Mouse (Mus musculus): ENCODE data around the gene Enc1. TPM values are rescaled to one million over a fixed set of nuclear protein-coding genes. Genes with fewer than 3 reads are reported as not detected.

Enc1 gene
- 4.2 and 8.2 TPM in 2 replicates for polyA plus RNA-seq (2012; rRNA removed)

DNA sequence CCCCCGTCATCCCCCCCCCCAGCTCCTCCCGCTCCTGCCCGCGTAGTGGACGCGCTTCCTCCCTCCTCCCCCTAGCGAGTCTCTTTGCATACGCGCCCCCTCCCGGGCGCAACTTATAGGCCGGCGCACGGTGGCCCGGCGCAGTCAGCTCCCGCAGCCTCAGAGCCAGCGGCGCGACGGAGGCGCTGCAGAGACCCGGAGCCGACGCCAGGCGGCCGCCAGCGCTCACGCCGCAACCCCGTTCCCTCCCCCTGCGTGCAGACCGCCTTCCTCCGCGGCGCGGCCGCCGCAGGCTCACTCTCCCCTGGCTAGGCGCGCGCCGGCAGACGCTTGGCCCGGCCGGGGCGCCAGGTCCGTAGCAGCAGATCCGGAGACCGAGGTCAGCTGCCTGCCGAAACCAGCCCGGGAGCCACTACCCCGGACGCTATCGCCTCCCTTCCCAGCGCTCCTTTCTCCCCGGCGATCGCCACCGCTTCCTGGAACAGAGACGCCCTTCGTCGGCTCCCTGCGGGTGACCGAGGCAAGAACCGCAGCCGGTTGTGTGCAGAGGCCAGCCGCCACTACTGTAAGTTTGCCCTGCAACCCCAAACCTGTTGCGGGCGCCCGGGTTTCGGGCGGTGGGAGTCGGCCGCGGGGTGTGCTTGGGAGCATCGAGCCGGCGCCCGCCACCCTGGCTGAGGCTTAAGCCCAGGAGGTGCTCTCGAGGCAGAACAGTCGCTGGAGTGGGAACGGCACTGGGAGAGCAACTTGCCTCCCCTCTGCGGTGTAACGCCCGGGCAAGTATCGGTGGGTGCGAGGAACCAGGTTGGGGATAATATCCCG lies at the start of gene Enc1:
Gene Enc1, plus strand, starts transcription at position 141 of the 822 bp plus-strand sequence.
- no peak for DNase-seq (ENCODE audit: low read depth, low spot score)
- WGBS = under 1% methylated on average over 88 of the region's 89 CpGs

DNA sequence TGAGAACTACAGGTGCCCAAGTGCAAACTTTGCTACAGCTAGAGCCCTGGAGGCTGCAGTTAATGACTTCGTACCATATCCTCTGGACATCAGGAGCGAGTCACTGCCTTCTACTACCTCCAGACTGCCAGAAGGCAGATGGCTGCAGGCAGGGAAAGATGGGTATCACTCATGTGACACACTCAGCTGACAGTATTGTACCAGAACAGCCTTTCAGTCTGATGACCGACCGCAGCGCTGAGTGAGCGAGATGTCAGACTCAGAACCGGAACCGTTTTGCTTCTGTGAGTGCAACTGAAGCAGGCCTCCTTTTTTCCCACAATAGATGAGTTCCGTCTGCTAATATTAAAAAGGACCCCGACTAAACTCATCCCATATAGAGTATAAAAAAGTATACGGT lies 48.3 kb upstream of the Enc1 start:
- 95% methylated on average over 11 of the region's 11 CpGs for WGBS
- no peak for DNase-seq (ENCODE audit: low read depth, low spot score)

DNA sequence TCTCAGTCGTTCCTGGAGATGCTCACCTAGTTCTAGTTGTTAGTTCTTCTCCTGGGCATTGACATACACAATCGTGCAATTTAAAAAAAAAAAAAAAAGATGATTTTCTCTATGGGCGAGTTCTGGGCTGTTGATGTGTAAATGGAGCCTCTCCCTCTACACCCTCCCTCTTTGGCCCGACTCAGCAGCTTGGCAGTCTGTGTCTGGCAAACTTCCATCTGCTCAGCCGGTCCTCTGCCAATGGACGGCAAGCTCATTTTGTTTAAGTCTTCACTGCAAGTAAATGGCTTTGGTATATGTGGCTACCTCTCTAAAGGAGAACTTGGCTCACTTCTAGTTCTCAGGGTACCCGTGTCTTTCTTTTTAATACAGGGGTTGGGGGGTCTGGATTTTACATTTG lies 47.5 kb upstream of the Enc1 start:
- no peak for DNase-seq (ENCODE audit: low read depth, low spot score)
- whole genome bisulfite sequencing = 19% methylated on average over 7 of the region's 7 CpGs

DNA sequence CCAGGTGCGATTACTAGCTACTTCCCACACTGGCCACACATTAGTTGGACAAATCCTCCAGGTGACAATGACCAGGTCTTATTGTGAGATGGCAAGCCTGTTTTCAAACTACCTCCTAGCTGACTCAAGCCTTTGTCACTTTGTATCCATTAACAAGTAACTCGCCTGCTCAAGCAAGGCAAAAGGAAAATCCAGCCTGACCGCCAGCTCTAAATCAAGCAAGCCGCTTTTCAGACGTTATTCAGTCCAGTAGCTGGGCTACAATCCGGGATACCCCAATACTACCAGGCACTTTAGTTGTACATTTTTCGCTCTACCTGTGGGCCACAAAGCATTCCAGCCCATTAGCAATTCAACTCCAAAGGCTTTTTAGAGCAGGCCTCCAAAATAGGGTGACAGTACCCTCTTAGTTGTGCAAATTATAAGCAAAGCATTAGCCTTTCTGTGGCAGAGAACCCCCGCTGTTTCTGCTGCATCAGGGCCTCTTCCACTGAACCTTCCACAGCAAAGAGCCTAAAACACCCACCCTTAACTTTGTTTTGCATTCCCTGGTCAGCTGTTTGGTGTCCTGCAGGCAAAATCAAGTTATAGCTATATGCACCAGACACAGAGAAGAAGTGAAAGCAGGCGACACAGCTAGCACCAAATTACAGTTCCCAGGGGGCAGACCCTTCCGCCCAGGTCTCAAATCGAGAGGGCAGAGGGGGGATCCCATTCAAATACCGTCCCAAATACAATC lies 44.5 kb upstream of the Enc1 start:
- 84% methylated on average over 12 of the region's 12 CpGs for WGBS
- DNase-seq (ENCODE audit: low read depth, low spot score) = no peak

DNA sequence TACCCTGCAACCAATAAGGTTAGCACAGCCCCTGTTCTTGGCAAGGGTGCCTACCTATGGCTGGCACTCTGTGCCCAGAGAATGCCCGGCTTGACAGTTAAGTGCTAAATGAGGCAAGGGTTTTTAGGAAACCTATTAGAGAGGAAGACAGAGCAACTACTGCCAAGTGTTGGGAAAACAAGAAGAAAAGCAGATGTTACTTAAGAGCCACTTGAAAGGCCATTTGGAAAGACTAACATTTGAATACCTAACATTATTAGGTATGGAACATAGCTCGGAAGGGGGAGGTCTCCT lies 44.0 kb upstream of the Enc1 start:
- WGBS = 78% methylated on average over 2 of the region's 2 CpGs

DNA sequence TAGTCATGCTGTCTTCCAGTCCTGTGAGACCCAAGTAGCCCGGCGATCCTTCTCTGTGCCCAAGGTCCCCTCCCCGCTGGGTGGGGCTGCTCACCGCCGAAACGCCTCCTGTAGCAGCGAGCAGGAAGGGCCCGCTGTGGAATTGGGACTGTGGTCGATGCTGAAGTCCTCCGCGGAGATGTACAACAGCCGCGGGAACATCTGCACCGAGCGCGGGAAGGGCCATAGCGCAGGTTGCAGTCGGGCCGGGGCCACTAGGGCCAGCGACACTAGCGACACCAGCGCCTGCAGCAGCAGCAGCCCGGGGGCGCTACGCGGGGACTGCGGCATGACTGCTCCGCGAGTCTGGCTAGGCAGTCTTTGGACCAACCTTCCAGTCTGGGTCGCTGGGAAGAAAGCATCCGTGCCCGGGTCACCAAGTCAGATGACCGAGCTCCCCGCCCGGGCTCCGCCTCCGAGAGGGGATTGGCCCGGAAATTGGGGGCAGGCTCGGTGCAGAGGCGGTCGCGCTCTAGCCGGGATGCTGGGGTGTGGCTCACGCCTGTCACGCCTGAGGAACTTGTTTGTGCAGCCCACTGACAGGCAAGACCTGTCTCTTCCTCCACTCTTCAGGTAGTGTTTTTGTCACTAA lies 42.9 kb upstream of the Enc1 start, which contains the start of gene Hexb:
Gene Hexb, minus strand, starts transcription at position 426 of the 631 bp plus-strand sequence.
- WGBS = under 1% methylated on average over 45 of the region's 45 CpGs
- peak; percentile 78 for DNase-seq (ENCODE audit: low read depth, low spot score)

More for the DNA sequence above, 44.0 kb upstream of the Enc1 start:
- no peak for DNase-seq (ENCODE audit: low read depth, low spot score)

DNA sequence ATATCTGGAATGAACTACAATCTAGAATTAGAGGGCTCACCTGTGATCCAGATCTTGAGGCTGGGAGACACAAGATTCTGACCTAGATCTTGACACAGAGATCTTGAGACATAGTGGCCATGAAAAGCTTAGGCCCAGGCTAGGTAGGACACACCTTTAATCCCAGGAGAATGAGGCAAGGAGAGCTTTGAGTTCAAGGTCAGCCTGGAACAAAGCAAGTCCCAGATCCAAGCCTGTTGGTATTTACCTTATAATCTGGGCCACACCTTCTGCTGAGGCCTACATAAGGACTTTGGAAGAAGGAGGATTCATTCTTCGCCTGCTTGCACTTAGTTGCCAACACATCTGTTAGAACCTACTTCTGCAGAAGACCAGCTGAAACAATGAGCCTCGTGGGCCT lies 41.8 kb upstream of the Enc1 start:
- 49% methylated on average over 2 of the region's 2 CpGs for WGBS
- DNase-seq (ENCODE audit: low read depth, low spot score) = no peak

DNA sequence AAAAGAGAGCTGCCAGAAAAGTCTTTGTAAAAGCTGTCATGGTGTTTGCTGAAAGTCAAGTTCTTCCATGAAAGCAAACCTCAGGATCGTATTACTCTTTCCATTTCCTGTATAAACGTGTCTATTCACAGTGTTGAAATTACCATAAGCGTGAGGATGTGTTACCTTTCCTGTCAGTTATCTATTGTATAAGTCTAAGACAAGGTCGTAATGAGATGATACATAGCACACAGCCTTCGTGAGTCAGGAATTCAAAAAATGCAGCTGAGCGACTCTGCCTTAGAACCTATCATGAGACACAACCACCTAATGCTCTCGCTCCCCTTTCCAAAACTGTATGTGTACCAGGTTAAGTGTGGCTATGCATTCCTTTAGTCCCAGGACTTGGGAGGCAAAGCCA lies 39.8 kb upstream of the Enc1 start:
- no peak for DNase-seq (ENCODE audit: low read depth, low spot score)
- WGBS = 48% methylated on average over 7 of the region's 7 CpGs

DNA sequence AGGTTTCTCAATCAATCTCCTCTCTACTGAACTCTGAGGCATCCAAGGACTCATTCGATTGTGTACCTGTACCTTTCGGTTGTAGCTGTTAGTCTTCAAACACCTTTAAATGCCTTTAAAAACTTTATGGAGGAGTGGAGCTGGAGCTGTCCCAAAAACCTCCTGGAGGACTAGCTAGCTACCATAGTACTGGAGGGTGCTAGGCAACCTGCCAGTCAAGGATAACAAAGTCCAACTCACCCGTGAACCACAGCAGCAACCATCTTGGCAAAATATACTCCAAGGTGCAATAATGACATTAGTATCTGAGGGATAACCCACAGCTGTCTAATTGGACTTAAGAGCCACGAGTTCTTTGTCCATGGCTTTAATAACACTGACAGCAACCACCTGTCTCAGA lies 39.0 kb upstream of the Enc1 start:
- WGBS = 17% methylated on average over 4 of the region's 4 CpGs
- DNase-seq (ENCODE audit: low read depth, low spot score) = no peak

DNA sequence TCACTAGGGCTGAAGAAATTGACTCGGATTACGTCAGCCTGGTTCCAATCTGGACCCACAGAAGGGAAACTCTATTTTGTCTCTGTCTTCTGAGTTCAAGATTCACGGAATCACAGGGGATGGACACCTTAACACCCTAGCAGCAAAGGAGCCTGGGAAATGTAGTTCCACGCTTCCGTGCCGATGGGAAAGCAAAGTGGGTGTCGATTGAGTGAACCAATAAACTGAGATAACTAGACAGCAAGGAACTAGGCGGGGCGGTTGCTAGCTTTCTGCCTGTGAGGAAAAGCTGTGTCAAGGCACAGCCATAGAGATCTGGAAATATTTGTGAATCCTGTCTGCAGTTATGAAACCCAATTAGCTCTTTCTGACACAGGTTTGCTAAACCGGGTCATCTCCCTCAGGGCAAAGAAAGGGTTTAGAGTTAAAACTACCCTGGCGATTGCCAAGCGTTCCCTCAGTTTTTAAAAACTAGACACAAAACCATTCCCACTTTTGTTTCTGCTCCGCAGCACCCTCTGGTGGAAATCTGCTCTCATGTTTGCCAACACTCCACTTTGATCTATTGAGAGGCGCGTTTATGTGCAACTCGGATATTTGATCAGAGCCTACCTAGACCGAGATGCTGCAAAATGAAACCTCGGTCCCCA lies 35.7 kb upstream of the Enc1 start:
- DNase-seq (ENCODE audit: low read depth, low spot score) = peak; percentile 95
- WGBS = 1% methylated on average over 18 of the region's 18 CpGs

DNA sequence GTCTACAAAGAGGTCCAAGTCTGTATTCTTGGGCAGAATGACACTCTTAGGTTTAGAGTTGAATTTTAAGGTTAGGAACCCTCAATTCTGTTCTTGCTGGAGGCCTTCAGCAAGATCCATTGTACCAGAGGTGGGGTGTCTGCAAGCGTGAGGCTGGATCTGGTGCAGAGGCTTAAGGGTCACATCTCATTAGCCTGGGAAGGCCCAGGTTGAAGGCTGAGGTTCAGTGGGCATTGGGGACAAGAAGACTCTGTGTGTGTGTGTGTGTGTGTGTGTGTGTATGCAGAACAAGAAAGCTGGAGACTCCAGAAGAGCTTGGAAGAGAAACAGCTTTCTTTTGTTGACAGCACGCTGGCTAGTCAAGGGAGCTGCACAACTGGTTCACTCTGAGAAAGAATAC lies 34.9 kb upstream of the Enc1 start:
- DNase-seq (ENCODE audit: low read depth, low spot score) = no peak
- 87% methylated on average over 2 of the region's 2 CpGs for WGBS

DNA sequence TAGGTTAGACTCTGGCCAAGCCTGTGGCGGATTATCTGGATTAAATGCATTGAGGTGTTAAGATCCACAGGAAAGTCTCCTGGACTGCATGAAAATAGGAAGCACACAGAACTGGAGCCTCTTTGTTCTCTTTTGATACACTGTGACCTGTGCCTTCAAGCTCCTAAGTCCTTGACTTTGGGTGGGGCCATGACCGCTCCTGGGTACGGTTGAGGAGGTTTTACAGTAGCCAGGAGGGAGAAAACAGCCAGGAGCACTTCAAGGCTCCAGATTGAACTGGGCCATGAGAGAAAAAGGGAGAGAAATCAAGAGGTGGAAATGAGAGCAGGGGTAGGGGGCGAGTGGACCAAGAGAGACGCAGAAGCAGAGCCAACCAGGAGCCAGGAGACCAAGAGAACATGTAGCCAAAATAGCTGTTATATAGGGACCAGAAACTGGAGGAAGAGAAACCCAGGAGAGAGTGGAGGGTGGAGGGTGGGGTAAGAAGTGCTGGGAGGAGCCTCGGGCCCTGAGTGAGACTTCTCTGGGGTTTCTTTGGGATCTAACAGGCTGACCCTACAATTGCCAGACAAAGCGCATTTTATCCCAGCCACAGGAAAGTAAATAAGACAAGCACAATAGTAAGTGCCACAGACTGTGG lies 33.3 kb upstream of the Enc1 start:
- no peak for DNase-seq (ENCODE audit: low read depth, low spot score)
- WGBS = 67% methylated on average over 7 of the region's 7 CpGs

DNA sequence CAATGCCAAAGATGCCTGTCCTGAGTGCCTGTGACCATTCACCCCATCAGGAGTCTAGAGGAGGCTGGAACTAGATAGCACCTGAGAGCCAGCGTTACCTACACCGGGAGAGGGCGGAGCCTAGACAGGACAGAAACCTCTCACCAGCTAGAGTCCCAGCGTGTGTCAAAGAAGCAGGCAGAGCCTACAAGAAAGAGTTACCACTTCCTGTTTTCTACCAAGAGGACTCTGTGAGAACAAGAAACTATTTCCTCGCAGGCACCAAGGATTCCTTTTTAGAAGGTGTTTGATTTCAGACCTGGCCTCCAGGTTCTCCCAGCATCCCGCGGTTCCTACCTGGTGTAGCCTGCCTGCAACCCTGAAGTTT lies 32.8 kb upstream of the Enc1 start:
- WGBS = 46% methylated on average over 7 of the region's 7 CpGs
- DNase-seq (ENCODE audit: low read depth, low spot score) = no peak

DNA sequence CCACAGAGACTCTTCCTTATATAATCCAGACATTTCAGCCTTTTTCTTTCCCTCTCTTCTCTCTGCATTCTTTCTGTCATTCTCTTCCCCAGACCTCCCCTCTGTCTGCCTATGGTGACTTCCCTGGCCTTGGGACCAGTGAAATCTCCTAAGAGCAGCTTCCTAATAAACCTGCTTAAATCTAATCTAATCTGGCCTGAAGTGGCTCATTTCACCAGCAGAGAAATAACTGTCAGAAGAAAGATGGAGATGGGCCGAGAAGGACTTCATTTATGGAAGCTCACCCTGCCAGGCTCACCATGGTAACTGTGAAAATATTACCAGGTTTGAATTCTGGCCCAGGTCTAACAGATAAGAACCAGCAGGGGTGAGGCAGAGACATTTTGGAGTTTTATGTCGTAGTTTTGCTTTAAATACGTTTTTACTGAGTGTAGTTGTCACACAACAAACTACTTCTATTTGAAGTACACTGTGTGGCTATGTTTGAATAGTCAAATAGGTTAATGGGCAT lies 32.4 kb upstream of the Enc1 start:
- no peak for DNase-seq (ENCODE audit: low read depth, low spot score)
- WGBS = 28% methylated on average over 3 of the region's 3 CpGs

DNA sequence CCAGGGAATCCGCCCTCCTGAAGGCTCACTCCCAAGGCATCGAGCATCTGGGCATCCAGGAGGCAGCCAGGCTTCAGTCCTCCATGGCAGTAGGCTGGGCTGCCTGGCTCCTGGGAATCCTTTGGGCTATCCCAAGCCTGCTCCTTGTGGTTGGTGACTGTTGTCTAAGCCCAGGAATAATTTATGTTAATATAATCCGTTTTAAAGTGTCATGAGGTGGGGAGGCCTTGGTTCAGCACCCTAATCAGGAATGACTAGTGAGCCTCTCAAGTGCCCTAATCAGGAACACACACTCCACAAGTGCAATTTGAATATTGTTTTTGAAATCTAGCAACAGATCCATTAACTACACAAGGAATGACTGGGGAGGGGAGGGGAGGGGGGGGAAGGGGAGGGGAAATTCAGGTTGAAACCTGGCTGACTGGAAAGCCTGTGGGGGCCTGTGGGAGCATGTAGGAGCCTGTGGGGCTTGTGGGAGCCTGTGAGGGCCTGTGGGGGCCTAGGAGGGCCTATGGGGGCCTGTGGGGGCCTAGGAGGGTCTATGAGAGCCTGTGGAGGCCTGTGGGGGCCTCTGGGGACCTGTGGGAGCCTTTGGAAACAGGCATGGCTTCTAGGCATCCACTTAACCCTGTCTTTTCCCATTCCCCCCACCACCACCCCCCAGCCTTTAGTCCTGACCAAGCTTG lies 26.2 kb upstream of the Enc1 start:
- DNase-seq (ENCODE audit: low read depth, low spot score) = no peak
- 75% methylated on average over 3 of the region's 3 CpGs for WGBS

DNA sequence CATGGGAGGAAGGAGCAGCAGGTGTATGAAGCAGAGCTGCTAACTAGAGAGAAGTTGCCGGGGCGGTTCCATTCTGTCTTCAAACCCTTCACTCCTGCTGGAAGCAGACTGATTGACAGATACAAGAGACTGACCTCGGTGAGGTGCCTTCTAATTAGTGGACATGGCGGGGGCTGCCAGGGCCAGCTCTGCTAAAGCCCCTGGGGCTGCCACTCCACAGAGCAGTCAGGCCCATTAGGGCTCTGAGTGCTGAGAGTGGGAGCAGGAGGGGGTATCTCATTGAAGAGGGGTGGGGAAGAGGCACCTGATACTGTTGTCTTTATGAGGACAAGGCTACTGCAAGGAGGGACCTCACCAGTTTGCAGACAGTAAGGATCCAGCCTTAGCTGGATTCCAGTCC lies 25.3 kb upstream of the Enc1 start:
- 69% methylated on average over 4 of the region's 4 CpGs for WGBS
- no peak for DNase-seq (ENCODE audit: low read depth, low spot score)

DNA sequence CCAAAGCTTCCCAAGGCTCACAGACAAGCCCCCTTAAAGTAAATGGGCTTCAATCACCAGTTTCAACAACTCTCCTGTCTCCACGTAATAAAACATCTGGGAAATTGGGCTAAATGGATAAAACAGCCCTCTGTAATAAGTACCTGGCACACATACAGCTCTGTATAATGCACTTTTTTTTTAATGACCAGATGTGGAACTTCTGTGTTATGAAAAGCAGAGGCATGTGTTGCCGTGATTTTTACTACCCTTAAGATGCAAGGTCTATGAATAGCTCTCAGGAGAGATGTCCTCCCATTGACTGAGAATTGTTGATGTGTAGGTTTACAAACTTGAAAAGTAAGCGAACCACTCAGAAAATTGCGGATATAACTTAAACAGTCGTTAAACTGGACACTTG lies 24.7 kb upstream of the Enc1 start:
- WGBS = 38% methylated on average over 5 of the region's 5 CpGs
- DNase-seq (ENCODE audit: low read depth, low spot score) = no peak

DNA sequence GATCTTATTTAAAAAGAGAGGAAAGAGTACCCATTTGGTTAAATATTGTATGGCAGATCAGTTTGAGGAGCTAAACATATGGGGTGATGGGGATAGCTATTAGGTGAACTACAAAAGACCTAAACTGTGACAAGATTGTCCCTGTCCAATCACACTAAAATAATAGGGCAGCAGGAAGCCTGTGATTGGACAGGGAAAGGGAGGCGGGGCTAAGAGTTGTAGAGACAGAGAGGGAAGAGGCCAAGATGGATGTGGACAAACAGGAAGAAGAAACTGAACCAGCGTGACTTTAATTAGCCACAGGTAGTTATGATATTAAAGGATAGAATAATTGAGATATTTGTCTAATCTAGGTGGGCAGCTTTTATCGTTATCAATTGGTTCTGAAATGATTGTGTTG lies 20.9 kb upstream of the Enc1 start:
- no peak for DNase-seq (ENCODE audit: low read depth, low spot score)
- WGBS = 85% methylated on average over 3 of the region's 3 CpGs

DNA sequence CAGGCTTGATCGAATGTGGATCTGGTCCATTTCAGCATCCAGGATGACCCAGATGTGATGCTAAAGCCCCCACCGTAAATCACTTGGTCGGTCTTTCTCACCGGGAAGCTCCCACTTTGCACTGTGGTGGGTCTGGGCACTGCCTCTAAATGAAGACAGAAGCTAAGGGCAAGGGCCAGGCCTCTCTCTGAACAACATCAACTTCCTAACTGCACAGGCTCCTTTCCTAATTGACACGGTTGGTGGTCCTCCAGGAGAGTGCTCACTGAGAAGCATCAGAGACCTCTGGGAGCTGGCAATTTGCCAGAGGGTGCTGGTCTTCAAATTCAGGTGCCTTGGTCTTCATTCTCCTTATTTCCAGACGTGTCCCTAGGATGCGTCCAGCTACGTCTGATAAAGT lies 17.0 kb upstream of the Enc1 start:
- 75% methylated on average over 8 of the region's 8 CpGs for WGBS
- DNase-seq (ENCODE audit: low read depth, low spot score) = no peak
